Mouse (Mus musculus) bone marrow, adult 2 months (tissue): ENCODE measurements around the gene Tspan18.

ENCODE experiments used
- CTCF ChIP-seq: fragments of 200-500 bp; IDR thresholded peaks from 2 replicates; pipeline ENCODE4 v1.5.1; 2011; ENCODE audit warnings: low read length, control low read depth; ENCODE audit not compliant: control insufficient read depth, insufficient read depth
- POLR2A ChIP-seq: fragments of 200-500 bp; IDR thresholded peaks from 2 replicates; pipeline ENCODE4 v1.6.1; 2011; ENCODE audit warnings: low read depth, mild to moderate bottlenecking, control low read depth, low read length, borderline replicate concordance; ENCODE audit not compliant: control insufficient read depth

DNA sequence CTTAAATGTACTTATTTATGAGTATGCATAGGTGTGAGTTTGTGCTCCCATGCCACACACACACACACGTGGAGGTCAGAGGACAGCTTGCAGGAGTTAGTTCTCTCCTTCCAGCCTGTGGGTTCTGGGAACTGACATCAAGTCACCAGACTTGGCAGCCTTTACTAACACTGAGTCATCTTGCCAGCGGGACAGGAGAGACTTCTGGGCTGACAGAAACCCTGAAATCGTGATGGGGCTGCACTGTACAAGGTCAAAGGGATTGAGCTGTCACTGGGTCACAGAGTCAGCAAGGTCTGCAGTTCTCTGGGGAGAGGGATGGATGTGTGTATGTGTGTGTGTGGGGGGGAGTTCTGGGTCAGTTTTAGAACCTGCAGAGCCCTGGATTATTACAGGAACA lies 36.6 kb downstream of the Tspan18 start:
- TF ChIP-seq CTCF (no peak), POLR2A (no peak)
